Mouse (Mus musculus) liver, embryonic 13.5 days (tissue): ENCODE results near the gene Tmem260. TPM values are rescaled to one million over a fixed set of nuclear protein-coding genes. Genes with fewer than 3 reads are reported as not detected.
A peak's percentile ranks its signal among the peaks of the same experiment; 100 is the strongest.

ENCODE experiments used
- ATAC-seq: fragments of 200-750 bp; cut with Nextera tagmentation; 2 replicates; pipeline ENCODE4 v1.8.0; 2017; ENCODE audit warnings: low read depth, mild to moderate bottlenecking, moderate number of reproducible peaks, moderate library complexity
- DNase-seq: peaks from one replicate; pipeline ENCODE4 v3.0.0; 2022
- H3K27ac ChIP-seq: fragments of 300-500 bp; sonication (generic); 2 replicates; pipeline ENCODE4 v1.5.1; 2015; ENCODE audit warnings: moderate library complexity, mild to moderate bottlenecking, inconsistent platforms
- H3K27me3 ChIP-seq: fragments of 300-500 bp; sonication (generic); 2 replicates; pipeline ENCODE4 v1.6.1; 2015; ENCODE audit warnings: mild to moderate bottlenecking, inconsistent platforms
- H3K36me3 ChIP-seq: fragments of 300-500 bp; sonication (generic); 2 replicates; pipeline ENCODE4 v1.6.1; 2015; ENCODE audit warnings: mild to moderate bottlenecking, inconsistent platforms
- H3K4me1 ChIP-seq: fragments of 300-500 bp; sonication (generic); replicated peaks from 2 replicates; pipeline ENCODE4 v1.6.1; 2015; ENCODE audit warnings: inconsistent platforms
- H3K4me2 ChIP-seq: fragments of 300-500 bp; sonication (generic); 2 replicates; pipeline ENCODE4 v1.6.1; 2015; ENCODE audit warnings: inconsistent platforms, mild to moderate bottlenecking, moderate library complexity
- H3K4me3 ChIP-seq: fragments of 300-500 bp; sonication (generic); replicated peaks from 2 replicates; pipeline ENCODE4 v1.5.1; 2015; ENCODE audit warnings: mild to moderate bottlenecking, inconsistent platforms
- H3K9ac ChIP-seq: fragments of 300-500 bp; sonication (generic); 2 replicates; pipeline ENCODE4 v1.6.1; 2015; ENCODE audit warnings: mild to moderate bottlenecking, inconsistent platforms
- H3K9me3 ChIP-seq: fragments of 300-500 bp; sonication (generic); replicated peaks from 2 replicates; pipeline ENCODE4 v1.6.1; 2016; ENCODE audit warnings: inconsistent platforms
- WGBS: fragments of 180-500 bp; shearing (Covaris S2); methylation state at CpG from one replicate; pipeline ENCODE4 v1.1.7; 2015; ENCODE audit not compliant: insufficient replicate concordance; 5-methylcytosine and 5-hydroxymethylcytosine counted together
- polyA plus RNA-seq: library from polyadenylated mRNA; unstranded; fragments of >200 nt; fragmentation: Nextera tagmentation; extraction: Ambion mirVana; gene quantifications from 2 replicates; pipeline ENCODE4 v1.2.1, GENCODE M21; 2015

The Tmem260 gene
- polyA plus RNA-seq, 1 experiment from 2014 or later: 6.3 TPM

GRCm38 (mm10) chr14:48558975-48559374 is 113.1 kb downstream of the Tmem260 start:
- WGBS: 27% methylated on average over 4 of the region's 4 CpGs
- H3K4me2 ChIP-seq: no peak overlapping the region
- H3K4me1 ChIP-seq: peaks cover 15% of the 10 kb centered on the region
- ATAC-seq (no peak), DNase-seq (no peak)
- no peak overlapping the region for H3K27ac ChIP-seq
- H3K9ac ChIP-seq: no peak overlapping the region
- peaks cover 3% of the 10 kb centered on the region for H3K27me3 ChIP-seq
- H3K4me3 ChIP-seq: no peak overlapping the region
- no peaks in the 10 kb centered on the region for H3K9me3 ChIP-seq
- H3K36me3 ChIP-seq: no peaks in the 10 kb centered on the region

- Histone ChIP-seq H3K4me3 (no peak overlapping the region), H3K4me1 (peaks cover 15% of the 10 kb centered on the region), H3K9me3 (no peaks in the 10 kb centered on the region), H3K27ac (no peak overlapping the region), H3K36me3 (no peaks in the 10 kb centered on the region), H3K27me3 (peaks cover 3% of the 10 kb centered on the region; the same call in 1 of the 2 replicates), H3K4me2 (no peak overlapping the region), H3K9ac (no peak overlapping the region)
- ATAC-seq: peak; percentile 65
- DNase-seq: no peak
- 54% methylated on average over 7 of the region's 7 CpGs for WGBS
These were observed 113.8 kb downstream of the Tmem260 start for GRCm38 (mm10) chr14:48559736-48560135.

- no peak for DNase-seq
- no peak overlapping the region for H3K4me3 ChIP-seq
- peaks cover 7% of the 10 kb centered on the region; the same call in 1 of the 2 replicates for H3K27me3 ChIP-seq
- H3K27ac ChIP-seq: no peak overlapping the region
- ATAC-seq: no peak
- no peaks in the 10 kb centered on the region for H3K9me3 ChIP-seq
- WGBS: 60% methylated on average over 7 of the region's 7 CpGs
- no peak overlapping the region for H3K9ac ChIP-seq
- H3K4me2 ChIP-seq: no peak overlapping the region
- H3K4me1 ChIP-seq: no peaks in the 10 kb centered on the region
- H3K36me3 ChIP-seq: no peaks in the 10 kb centered on the region
These were observed 120.7 kb downstream of the Tmem260 start for GRCm38 (mm10) chr14:48566596-48566995.

Other genes starting within 250 kb of the Tmem260 start
- gene Otx2, start 227.7 kb downstream of the Tmem260 start, polyA plus RNA-seq: not detected in 2 replicates